Mouse (Mus musculus) lung, postnatal 14 days (tissue): Measurements from ENCODE around the gene Ptch2.
A peak's percentile ranks its signal among the peaks of the same experiment; 100 is the strongest.

Source experiments
- DNase-seq: peaks from one replicate; pipeline ENCODE4 v3.0.0; 2021

Ptch2 gene

GRCm38 (mm10) chr4:117155020-117155791 lies 59.3 kb downstream of the Ptch2 start:
- DNase-seq: no peak

- peak; percentile 85 for DNase-seq
These were observed 60.0 kb downstream of the Ptch2 start, which contains the start of gene Rps8 for GRCm38 (mm10) chr4:117155792-117156355. TSS of gene Rps8 (minus strand) at chr4:117156243.

GRCm38 (mm10) chr4:117156372-117156771 lies 60.5 kb downstream of the Ptch2 start:
- DNase-seq: no peak

GRCm38 (mm10) chr4:117159666-117160065 lies 63.8 kb downstream of the Ptch2 start:
- no peak for DNase-seq

GRCm38 (mm10) chr4:117161183-117161582 lies 65.3 kb downstream of the Ptch2 start:
- DNase-seq: no peak
